Mouse (Mus musculus) lung, postnatal 0 days (tissue): ENCODE measurements around the gene Lmntd1. TPM values are rescaled to one million over a fixed set of nuclear protein-coding genes. Genes with fewer than 3 reads are reported as not detected.
A peak's percentile ranks its signal among the peaks of the same experiment; 100 is the strongest.

Experiments
- ATAC-seq: fragments of 200-750 bp; cut with Nextera tagmentation; 2 replicates; pipeline ENCODE4 v1.8.0; 2017; ENCODE audit warnings: moderate library complexity
- DNase-seq: peaks from one replicate; pipeline ENCODE4 v3.0.0-alpha.2; 2016; ENCODE audit warnings: low spot score
- H3K27ac ChIP-seq: fragments of 300-500 bp; sonication (generic); 2 replicates; pipeline ENCODE4 v1.5.1; 2014; ENCODE audit warnings: antibody characterized with exemption, mild to moderate bottlenecking, low read length, mixed read lengths
- H3K27me3 ChIP-seq: fragments of 300-500 bp; sonication (generic); replicated peaks from 2 replicates; pipeline ENCODE4 v1.6.1; 2014; ENCODE audit warnings: low read length, mixed read lengths; ENCODE audit not compliant: insufficient read depth
- H3K36me3 ChIP-seq: fragments of 300-500 bp; sonication (generic); 2 replicates; pipeline ENCODE4 v1.6.1; 2014; ENCODE audit warnings: low read length, mixed read lengths; ENCODE audit not compliant: insufficient read depth
- H3K4me1 ChIP-seq: fragments of 300-500 bp; sonication (generic); 2 replicates; pipeline ENCODE4 v1.6.1; 2014; ENCODE audit warnings: antibody characterized with exemption, low read depth, low read length, mixed read lengths; ENCODE audit not compliant: insufficient read depth
- H3K4me2 ChIP-seq: fragments of 300-500 bp; sonication (generic); replicated peaks from 2 replicates; pipeline ENCODE4 v1.6.1; 2014; ENCODE audit warnings: low read depth, mild to moderate bottlenecking, low read length, moderate library complexity, mixed read lengths
- H3K4me3 ChIP-seq: fragments of 300-500 bp; sonication (generic); 2 replicates; pipeline ENCODE4 v1.5.1; 2014; ENCODE audit warnings: low read depth, low read length
- H3K9ac ChIP-seq: fragments of 300-500 bp; sonication (generic); replicated peaks from 2 replicates; pipeline ENCODE4 v1.6.1; 2014; ENCODE audit warnings: low read depth, mild to moderate bottlenecking
- H3K9me3 ChIP-seq: fragments of 300-500 bp; sonication (generic); 2 replicates; pipeline ENCODE4 v1.6.1; 2016; ENCODE audit warnings: low read length, mixed read lengths
- CTCF ChIP-seq: IDR thresholded peaks from 2 replicates; pipeline ENCODE4 v1.5.1; 2016; ENCODE audit warnings: antibody characterized with exemption, mild to moderate bottlenecking
- EP300 ChIP-seq: IDR thresholded peaks from 2 replicates; pipeline ENCODE4 v1.6.1; 2016; ENCODE audit warnings: antibody characterized with exemption, mild to moderate bottlenecking, control low read depth
- WGBS: fragments of 180-500 bp; shearing (Covaris S2); extraction: QIAGEN DNeasy Blood & Tissue Kit; methylation state at CpG from one replicate; pipeline ENCODE4 v1.1.7; 2014; 5-methylcytosine and 5-hydroxymethylcytosine counted together
- polyA plus RNA-seq: library from polyadenylated mRNA; unstranded; fragments of >200 nt; fragmentation: Nextera tagmentation; extraction: Ambion mirVana; gene quantifications from 2 replicates; pipeline ENCODE4 v1.2.1, GENCODE M21; 2015

The Lmntd1 gene
- polyA plus RNA-seq, 1 experiment from 2014 or later: 0.74 TPM

DNA sequence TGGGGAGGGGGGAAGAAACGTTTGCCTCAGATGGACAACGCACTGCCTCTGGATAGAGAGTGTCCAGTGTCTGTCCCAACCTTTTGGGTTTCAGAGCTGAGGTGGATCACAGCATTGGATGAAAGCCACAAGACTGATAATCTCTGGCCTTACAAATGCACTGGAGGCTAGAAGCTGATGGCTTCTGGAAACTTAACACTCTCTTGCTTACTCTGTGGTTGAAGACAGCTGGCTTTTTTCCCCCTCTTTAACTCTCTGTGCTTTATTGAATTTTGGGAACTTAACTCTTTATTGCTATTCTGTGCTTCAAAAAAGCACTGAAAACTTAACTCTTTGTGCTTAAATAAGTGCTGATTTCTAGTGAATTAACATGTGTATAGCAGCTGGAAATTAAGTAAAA lies 223.7 kb downstream of the Lmntd1 start:
- Histone ChIP-seq H3K9me3 (no peaks in the 10 kb centered on the region), H3K4me3 (no peak overlapping the region), H3K27ac (no peak overlapping the region), H3K4me2 (no peak overlapping the region), H3K36me3 (no peaks in the 10 kb centered on the region), H3K4me1 (no peaks in the 10 kb centered on the region), H3K9ac (no peak overlapping the region), H3K27me3 (no peaks in the 10 kb centered on the region)
- 44% methylated on average over 2 of the region's 2 CpGs for WGBS
- ATAC-seq (no peak), DNase-seq (no peak)
- TF ChIP-seq CTCF (no peak), EP300 (no peak)

DNA sequence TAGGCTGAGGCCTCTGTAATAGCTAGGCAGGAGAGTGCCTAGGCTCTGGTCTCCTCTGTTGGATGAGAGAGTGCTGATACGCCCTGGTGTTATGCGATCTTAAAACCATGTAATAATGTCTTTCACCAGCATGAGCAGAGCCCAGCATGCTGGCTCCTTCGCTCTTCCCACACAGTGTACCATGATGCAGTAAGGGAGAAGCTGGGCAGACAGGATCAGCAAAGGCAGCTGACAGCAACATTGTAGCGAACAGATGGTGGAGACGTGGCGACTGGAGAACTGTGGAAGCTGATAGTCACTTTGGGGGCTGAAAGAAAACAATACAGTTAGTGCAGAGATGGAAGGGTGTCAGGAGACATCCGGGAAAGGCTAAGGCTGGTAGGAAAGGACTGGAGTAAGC lies 224.2 kb downstream of the Lmntd1 start:
- WGBS: 62% methylated on average over 7 of the region's 7 CpGs
- H3K27me3 ChIP-seq: no peaks in the 10 kb centered on the region
- DNase-seq: no peak
- no peak for ATAC-seq
- H3K9ac ChIP-seq: no peak overlapping the region
- no peak overlapping the region for H3K27ac ChIP-seq
- no peaks in the 10 kb centered on the region for H3K9me3 ChIP-seq
- TF ChIP-seq CTCF: no peak
- no peak for TF ChIP-seq EP300
- H3K4me3 ChIP-seq: no peak overlapping the region
- no peaks in the 10 kb centered on the region for H3K36me3 ChIP-seq
- H3K4me2 ChIP-seq: no peak overlapping the region
- no peaks in the 10 kb centered on the region for H3K4me1 ChIP-seq

DNA sequence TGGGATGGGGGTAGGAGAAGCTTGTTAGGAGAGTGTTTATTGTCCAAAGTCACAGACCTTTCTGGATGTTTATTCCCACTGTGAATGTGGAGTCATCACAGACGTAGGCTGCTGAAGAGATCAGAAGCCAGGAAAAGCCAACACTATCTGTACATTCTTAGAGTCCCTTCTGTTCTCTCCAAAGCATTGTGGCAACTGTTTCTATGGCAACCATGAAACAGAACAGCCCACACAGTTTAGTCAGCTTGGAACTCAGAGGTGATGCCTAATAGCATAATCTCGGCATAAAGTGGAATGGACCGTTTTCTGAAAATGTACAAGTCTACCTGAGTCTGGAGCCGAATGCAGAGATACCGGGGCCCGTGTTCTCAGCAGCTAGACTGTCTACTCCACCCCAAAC lies 226.7 kb downstream of the Lmntd1 start:
- H3K4me1 ChIP-seq: no peaks in the 10 kb centered on the region
- WGBS: 63% methylated on average over 6 of the region's 6 CpGs
- no peaks in the 10 kb centered on the region for H3K9me3 ChIP-seq
- no peak overlapping the region for H3K4me2 ChIP-seq
- ATAC-seq: peak; percentile 47
- peak; percentile 36 for DNase-seq
- H3K27me3 ChIP-seq: no peaks in the 10 kb centered on the region
- H3K4me3 ChIP-seq: no peak overlapping the region
- TF ChIP-seq CTCF (no peak), EP300 (no peak)
- H3K36me3 ChIP-seq: no peaks in the 10 kb centered on the region
- no peak overlapping the region for H3K27ac ChIP-seq
- no peak overlapping the region for H3K9ac ChIP-seq

DNA sequence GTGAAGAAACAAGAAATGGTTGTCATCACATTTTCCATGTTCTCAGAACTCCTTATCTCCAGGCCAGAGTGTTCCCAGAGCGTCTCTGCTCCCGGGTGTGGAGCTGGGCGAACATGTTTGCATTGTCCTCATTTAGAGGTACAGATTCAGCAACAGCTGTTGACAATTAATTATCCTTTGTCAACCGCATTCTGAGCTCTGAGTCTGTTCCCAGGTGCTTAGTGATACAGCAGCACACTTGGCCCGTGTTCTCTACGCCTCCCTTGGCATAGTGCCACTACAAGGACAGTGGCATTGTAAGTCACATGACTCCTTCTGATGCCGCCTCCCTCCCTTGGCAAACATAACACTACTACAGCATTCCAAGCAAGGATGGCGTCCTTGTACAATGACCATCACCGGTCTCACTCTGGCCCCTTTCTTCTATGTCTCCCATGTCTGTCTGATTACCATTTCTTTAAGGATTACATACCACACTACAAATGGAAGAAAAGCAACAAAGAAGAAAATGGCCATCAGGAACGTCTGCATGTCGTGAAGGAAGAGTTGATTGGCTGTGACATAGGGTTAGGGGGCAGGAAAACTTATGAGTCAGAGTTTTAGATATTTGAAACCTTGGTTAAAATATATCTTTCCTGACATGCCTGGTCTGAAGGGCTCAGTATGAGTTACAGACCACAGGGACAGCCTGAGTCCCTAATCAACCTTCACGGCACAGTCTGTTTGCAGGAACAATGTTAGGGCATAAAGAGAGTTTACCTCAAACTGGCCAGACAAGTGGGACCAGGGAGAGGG lies 231.3 kb downstream of the Lmntd1 start:
- ATAC-seq (peak; percentile 69), DNase-seq (peak; percentile 46)
- Histone ChIP-seq H3K36me3 (no peaks in the 10 kb centered on the region), H3K4me1 (no peaks in the 10 kb centered on the region), H3K9ac (no peak overlapping the region), H3K9me3 (no peaks in the 10 kb centered on the region), H3K4me3 (no peak overlapping the region), H3K4me2 (no peak overlapping the region), H3K27me3 (no peaks in the 10 kb centered on the region), H3K27ac (no peak overlapping the region)
- 46% methylated on average over 12 of the region's 12 CpGs for WGBS
- no peak for TF ChIP-seq CTCF
- TF ChIP-seq EP300: peak; percentile 65

DNA sequence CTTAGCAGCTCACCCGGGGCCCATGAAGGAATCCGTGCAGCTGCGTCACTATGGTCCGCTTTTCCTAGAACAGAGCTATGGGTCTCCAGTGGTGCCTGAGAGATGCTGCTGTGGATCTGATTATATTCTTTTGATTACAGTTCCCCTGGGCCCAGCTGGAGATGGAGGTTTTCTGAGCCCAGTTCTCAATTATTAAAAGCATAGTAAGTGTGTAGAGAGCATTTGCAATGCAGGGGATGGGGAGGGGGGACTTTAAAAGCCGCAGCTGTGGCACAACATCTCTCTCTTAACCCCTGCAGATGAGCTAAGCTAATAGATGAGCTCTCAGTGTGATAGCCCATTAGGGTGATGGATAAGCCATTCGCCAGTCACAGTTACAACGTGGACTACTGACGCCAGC lies 233.2 kb downstream of the Lmntd1 start:
- WGBS: 88% methylated on average over 8 of the region's 8 CpGs
- Histone ChIP-seq H3K4me1 (no peaks in the 10 kb centered on the region), H3K9ac (no peak overlapping the region), H3K27ac (no peak overlapping the region), H3K4me2 (no peak overlapping the region), H3K27me3 (no peaks in the 10 kb centered on the region), H3K4me3 (no peak overlapping the region), H3K9me3 (no peaks in the 10 kb centered on the region), H3K36me3 (no peaks in the 10 kb centered on the region)
- ATAC-seq (no peak), DNase-seq (no peak)
- no peak for TF ChIP-seq EP300
- TF ChIP-seq CTCF: no peak

DNA sequence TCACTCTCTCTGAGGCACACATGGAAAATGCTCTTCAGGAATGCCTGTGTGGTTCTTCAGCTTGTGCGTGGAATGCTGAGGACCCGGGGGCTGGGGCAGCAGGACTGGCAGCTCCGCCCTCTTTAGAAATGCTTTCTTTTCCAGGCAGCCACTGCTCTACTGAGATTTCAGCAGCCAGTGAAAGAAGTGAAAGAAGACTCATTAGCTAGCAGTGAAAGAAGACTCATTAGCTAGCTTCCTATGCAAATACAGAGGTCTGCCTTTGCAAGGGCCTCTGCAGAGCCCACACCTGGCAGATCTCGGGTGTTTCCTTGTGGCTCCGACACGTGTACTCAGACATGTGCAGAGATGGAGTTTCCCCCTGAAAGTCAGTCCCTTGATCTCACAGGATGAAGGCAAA lies 234.9 kb downstream of the Lmntd1 start:
- peak overlapping the region; percentile 59 for H3K27ac ChIP-seq
- peak; percentile 83 for ATAC-seq
- TF ChIP-seq EP300 (no peak), CTCF (no peak)
- no peaks in the 10 kb centered on the region for H3K27me3 ChIP-seq
- H3K9me3 ChIP-seq: no peaks in the 10 kb centered on the region
- H3K36me3 ChIP-seq: no peaks in the 10 kb centered on the region
- no peak overlapping the region for H3K9ac ChIP-seq
- no peak overlapping the region; the same call in 1 of the 2 replicates for H3K4me2 ChIP-seq
- peak; percentile 73 for DNase-seq
- WGBS: 30% methylated on average over 6 of the region's 6 CpGs
- H3K4me3 ChIP-seq: no peak overlapping the region
- no peaks in the 10 kb centered on the region for H3K4me1 ChIP-seq
